Mouse (Mus musculus) midbrain, embryonic 11.5 days (tissue): ENCODE measurements at regions not wholly inside any gene's neighbourhood (a gene's known extent, or its start where the extent isn't known, plus 50 kb on each side); places are given as distances from the start of the nearest gene placed in this dataset.

Experiments
- ATAC-seq: fragments of 200-750 bp; cut with Nextera tagmentation; 2 replicates; pipeline ENCODE4 v1.8.0; 2017; ENCODE audit warnings: moderate TSS enrichment, moderate library complexity; ENCODE audit not compliant: low FRiP score
- DNase-seq: peaks from one replicate; pipeline ENCODE4 v3.0.0; 2015; ENCODE audit warnings: low spot score; ENCODE audit errors: missing footprints
- H3K27ac ChIP-seq: fragments of 300-500 bp; sonication (generic); 2 replicates; pipeline ENCODE4 v1.5.1; 2014; ENCODE audit warnings: low read depth, low read length
- H3K27me3 ChIP-seq: fragments of 300-500 bp; sonication (generic); 2 replicates; pipeline ENCODE4 v1.6.1; 2014; ENCODE audit warnings: mild to moderate bottlenecking, low read length, moderate library complexity, mixed read lengths; ENCODE audit not compliant: control insufficient read depth, insufficient read depth
- H3K36me3 ChIP-seq: fragments of 300-500 bp; sonication (generic); 2 replicates; pipeline ENCODE4 v1.6.1; 2014; ENCODE audit warnings: mild to moderate bottlenecking, low read length, moderate library complexity, mixed read lengths; ENCODE audit not compliant: control insufficient read depth, insufficient read depth
- H3K4me1 ChIP-seq: fragments of 300-500 bp; sonication (generic); 2 replicates; pipeline ENCODE4 v1.6.1; 2014; ENCODE audit warnings: low read length; ENCODE audit not compliant: control insufficient read depth, insufficient read depth
- H3K4me2 ChIP-seq: fragments of 300-500 bp; sonication (generic); 2 replicates; pipeline ENCODE4 v1.6.1; 2014; ENCODE audit warnings: mild to moderate bottlenecking, moderate library complexity
- H3K4me3 ChIP-seq: fragments of 300-500 bp; sonication (generic); 2 replicates; pipeline ENCODE4 v1.5.1; 2014; ENCODE audit warnings: low read depth, low read length
- H3K9ac ChIP-seq: fragments of 300-500 bp; sonication (generic); 2 replicates; pipeline ENCODE4 v1.6.1; 2014; ENCODE audit warnings: low read length
- H3K9me3 ChIP-seq: fragments of 300-500 bp; sonication (generic); 2 replicates; pipeline ENCODE4 v1.6.1; 2016; ENCODE audit warnings: low read length; ENCODE audit not compliant: control insufficient read depth
- WGBS: fragments of 180-500 bp; shearing (Covaris S2); extraction: QIAGEN DNeasy Blood & Tissue Kit; methylation state at CpG from one replicate; pipeline ENCODE4 v1.1.7; 2014; 5-methylcytosine and 5-hydroxymethylcytosine counted together

DNA sequence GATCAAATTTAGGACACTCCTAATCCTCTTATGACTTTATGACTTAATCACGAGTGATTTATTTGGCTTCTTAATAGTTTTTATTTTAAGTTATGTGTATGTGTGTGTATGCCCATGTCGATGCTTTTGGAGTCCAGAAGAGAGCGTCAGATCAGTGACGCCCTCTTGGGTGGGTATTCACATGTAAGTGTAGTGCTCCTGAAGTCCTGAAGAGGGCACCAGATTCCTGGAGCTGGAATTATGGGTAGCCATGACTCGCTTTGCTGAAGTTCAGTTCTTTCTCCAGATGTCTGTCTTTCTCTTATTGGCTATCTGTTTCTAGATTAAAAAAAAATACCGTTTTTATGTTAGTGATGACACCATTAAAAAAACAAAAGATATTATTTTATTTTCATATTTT is 251.0 kb downstream of the Ipmk start:
- DNase-seq = no peak
- no peak overlapping the region for H3K4me2 ChIP-seq
- ATAC-seq = no peak
- H3K36me3 ChIP-seq = no peaks in the 10 kb centered on the region
- no peaks in the 10 kb centered on the region for H3K4me1 ChIP-seq
- H3K27me3 ChIP-seq = no peaks in the 10 kb centered on the region
- H3K9ac ChIP-seq = no peak overlapping the region
- no peak overlapping the region for H3K4me3 ChIP-seq
- H3K9me3 ChIP-seq = no peaks in the 10 kb centered on the region; the same call in 1 of the 2 replicates
- 90% methylated on average over 6 of the region's 6 CpGs for WGBS
- H3K27ac ChIP-seq = no peak overlapping the region

DNA sequence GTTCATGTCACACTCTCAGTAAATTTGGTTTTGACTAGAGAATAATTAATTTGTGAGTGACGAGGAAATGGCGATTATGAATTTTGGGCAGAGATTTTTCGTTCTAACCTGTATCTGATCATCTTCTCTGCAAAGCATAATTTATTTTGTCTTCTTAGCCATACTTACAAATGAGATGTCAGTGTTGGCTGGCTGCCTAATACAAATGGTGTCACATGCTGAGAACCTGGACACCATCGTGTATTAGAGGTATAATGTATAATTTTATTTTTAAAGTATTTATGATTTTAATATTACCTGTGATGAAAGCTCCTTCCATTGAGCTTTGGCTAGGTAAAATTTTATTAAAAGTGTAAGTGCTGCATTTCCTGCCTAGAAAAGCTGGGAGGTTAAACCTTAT is 266.2 kb downstream of the Ipmk start:
- 95% methylated on average over 4 of the region's 4 CpGs for WGBS
- H3K36me3 ChIP-seq = no peaks in the 10 kb centered on the region
- no peak overlapping the region for H3K4me2 ChIP-seq
- no peak overlapping the region for H3K9ac ChIP-seq
- H3K27ac ChIP-seq = no peak overlapping the region
- DNase-seq (no peak), ATAC-seq (no peak)
- no peaks in the 10 kb centered on the region for H3K27me3 ChIP-seq
- no peaks in the 10 kb centered on the region for H3K4me1 ChIP-seq
- H3K9me3 ChIP-seq = no peaks in the 10 kb centered on the region
- no peak overlapping the region for H3K4me3 ChIP-seq

DNA sequence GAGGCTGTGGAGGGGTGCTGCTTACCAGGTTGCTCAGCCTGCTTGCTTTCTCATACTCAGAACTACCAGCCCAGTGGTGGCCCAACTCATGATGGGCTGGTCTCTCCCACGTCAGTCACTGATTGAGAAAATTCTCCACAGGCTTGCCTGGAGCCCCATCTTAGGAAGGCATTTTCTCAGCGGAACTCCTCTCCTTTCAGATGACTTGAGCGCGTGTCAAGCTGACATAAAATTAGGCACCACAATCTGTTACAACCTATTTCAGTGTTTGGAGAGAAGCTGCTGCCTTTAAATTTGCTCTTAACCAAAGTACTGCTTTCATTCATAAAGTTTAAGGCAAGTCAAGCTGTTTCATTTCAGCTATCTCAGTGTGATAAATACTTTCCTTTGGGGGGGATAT is 269.6 kb downstream of the Ipmk start:
- no peaks in the 10 kb centered on the region for H3K27me3 ChIP-seq
- ATAC-seq (no peak), DNase-seq (no peak)
- H3K4me2 ChIP-seq = no peak overlapping the region
- no peak overlapping the region for H3K9ac ChIP-seq
- WGBS = 89% methylated on average over 4 of the region's 4 CpGs
- no peak overlapping the region for H3K4me3 ChIP-seq
- no peaks in the 10 kb centered on the region for H3K9me3 ChIP-seq
- no peak overlapping the region for H3K27ac ChIP-seq
- H3K36me3 ChIP-seq = no peaks in the 10 kb centered on the region
- H3K4me1 ChIP-seq = no peaks in the 10 kb centered on the region

GRCm38 (mm10) chr10:71646071-71646470 is 298.5 kb downstream of the Ipmk start:
- H3K4me1 ChIP-seq = no peaks in the 10 kb centered on the region
- no peaks in the 10 kb centered on the region for H3K36me3 ChIP-seq
- H3K9me3 ChIP-seq = no peaks in the 10 kb centered on the region
- H3K4me2 ChIP-seq = no peak overlapping the region
- no peak overlapping the region for H3K9ac ChIP-seq
- H3K4me3 ChIP-seq = no peak overlapping the region
- whole genome bisulfite sequencing = 80% methylated on average over 3 of the region's 3 CpGs
- DNase-seq (no peak), ATAC-seq (no peak)
- H3K27me3 ChIP-seq = no peaks in the 10 kb centered on the region
- no peak overlapping the region for H3K27ac ChIP-seq

DNA sequence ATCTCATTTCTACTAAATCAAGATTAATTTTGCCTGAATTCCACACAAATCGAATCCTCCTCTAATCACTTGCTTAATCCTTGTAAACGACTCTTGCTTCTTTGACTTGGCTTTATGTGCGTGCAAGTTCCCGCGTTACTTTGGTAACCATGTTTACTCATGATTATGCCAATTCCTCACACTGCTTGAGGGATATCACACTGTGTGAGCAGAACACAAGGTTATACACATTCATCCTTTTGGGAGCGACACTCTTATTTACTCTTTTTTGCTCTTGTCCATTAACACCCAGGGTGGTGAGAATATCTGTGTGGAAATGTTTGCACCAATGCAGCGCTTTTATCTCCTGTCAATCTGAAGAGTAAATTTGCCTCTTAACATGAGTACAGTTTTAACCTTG is 310.0 kb downstream of the Ipmk start:
- Histone ChIP-seq H3K9me3 (no peaks in the 10 kb centered on the region), H3K27me3 (no peaks in the 10 kb centered on the region), H3K4me3 (no peak overlapping the region), H3K27ac (no peak overlapping the region), H3K9ac (no peak overlapping the region), H3K36me3 (no peaks in the 10 kb centered on the region), H3K4me2 (no peak overlapping the region), H3K4me1 (no peaks in the 10 kb centered on the region)
- WGBS = 73% methylated on average over 7 of the region's 7 CpGs
- DNase-seq (no peak), ATAC-seq (peak; percentile 57)

DNA sequence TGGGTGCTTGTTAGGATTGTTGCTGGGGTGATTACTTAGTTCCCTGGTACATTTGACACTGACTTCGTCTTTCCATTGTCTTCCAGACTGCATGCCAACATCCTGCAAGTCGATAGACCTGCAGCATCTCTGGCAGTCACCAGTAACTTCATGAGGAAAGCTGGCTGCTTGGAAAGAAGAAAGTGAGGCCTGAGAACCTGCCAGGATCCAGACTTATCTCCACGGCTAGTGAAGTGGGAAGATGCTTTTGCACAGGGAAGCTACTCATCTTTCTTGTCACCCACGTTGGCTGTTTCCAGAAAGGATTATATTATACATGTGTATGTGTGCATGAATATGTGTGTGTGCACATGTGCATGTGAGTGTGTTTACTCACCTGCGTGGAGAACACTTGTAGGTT is 316.0 kb downstream of the Ipmk start:
- no peaks in the 10 kb centered on the region for H3K4me1 ChIP-seq
- H3K9ac ChIP-seq = no peak overlapping the region
- H3K36me3 ChIP-seq = no peaks in the 10 kb centered on the region
- ATAC-seq (no peak), DNase-seq (no peak)
- H3K9me3 ChIP-seq = no peaks in the 10 kb centered on the region
- no peaks in the 10 kb centered on the region for H3K27me3 ChIP-seq
- WGBS = 78% methylated on average over 5 of the region's 5 CpGs
- H3K4me2 ChIP-seq = no peak overlapping the region
- no peak overlapping the region for H3K4me3 ChIP-seq
- no peak overlapping the region for H3K27ac ChIP-seq

GRCm38 (mm10) chr10:71667160-71667571 is 319.6 kb downstream of the Ipmk start:
- Histone ChIP-seq H3K4me3 (no peak overlapping the region), H3K4me2 (no peak overlapping the region), H3K27ac (no peak overlapping the region), H3K9me3 (no peaks in the 10 kb centered on the region), H3K36me3 (no peaks in the 10 kb centered on the region), H3K27me3 (no peaks in the 10 kb centered on the region), H3K9ac (no peak overlapping the region), H3K4me1 (no peaks in the 10 kb centered on the region)
- no peak for DNase-seq
- 69% methylated on average over 7 of the region's 7 CpGs for WGBS
- ATAC-seq = peak; percentile 78

GRCm38 (mm10) chr10:71679240-71679639 is 331.7 kb downstream of the Ipmk start:
- no peak overlapping the region for H3K27ac ChIP-seq
- H3K4me2 ChIP-seq = no peak overlapping the region
- DNase-seq (no peak), ATAC-seq (peak; percentile 73)
- H3K4me1 ChIP-seq = no peaks in the 10 kb centered on the region
- 63% methylated on average over 5 of the region's 5 CpGs for WGBS
- no peaks in the 10 kb centered on the region for H3K27me3 ChIP-seq
- no peaks in the 10 kb centered on the region for H3K9me3 ChIP-seq
- H3K9ac ChIP-seq = no peak overlapping the region
- H3K36me3 ChIP-seq = no peaks in the 10 kb centered on the region
- no peak overlapping the region for H3K4me3 ChIP-seq

- H3K36me3 ChIP-seq = no peaks in the 10 kb centered on the region
- H3K4me3 ChIP-seq = no peak overlapping the region
- no peaks in the 10 kb centered on the region for H3K4me1 ChIP-seq
- H3K27ac ChIP-seq = no peak overlapping the region
- no peaks in the 10 kb centered on the region for H3K9me3 ChIP-seq
- H3K9ac ChIP-seq = no peak overlapping the region
- 94% methylated on average over 2 of the region's 2 CpGs for WGBS
- no peak for ATAC-seq
- H3K27me3 ChIP-seq = no peaks in the 10 kb centered on the region
- no peak for DNase-seq
- H3K4me2 ChIP-seq = no peak overlapping the region
Observed at GRCm38 (mm10) chr10:71713456-71713855, 365.9 kb downstream of the Ipmk start.

DNA sequence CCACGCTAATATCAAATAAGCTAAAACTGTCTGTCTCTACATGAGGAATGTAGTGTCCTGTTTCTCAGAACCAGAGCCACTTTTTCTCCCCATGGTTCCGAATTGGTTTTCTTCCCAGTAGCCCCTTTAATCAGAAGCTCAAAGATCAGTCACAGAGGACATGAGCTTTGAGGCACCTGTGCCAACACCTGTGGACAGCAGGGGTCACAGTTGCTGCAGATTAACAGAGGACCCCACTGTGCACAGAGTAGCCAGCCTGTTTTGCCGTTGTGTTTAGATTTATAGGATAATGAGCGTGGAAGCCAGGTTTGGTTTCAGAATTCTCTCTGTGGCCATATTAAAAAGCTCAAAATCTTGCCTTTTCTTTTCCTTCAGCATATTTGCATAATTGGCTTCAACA is 380.2 kb downstream of the Ipmk start:
- WGBS = 61% methylated on average over 4 of the region's 4 CpGs
- ATAC-seq (no peak), DNase-seq (no peak)
- Histone ChIP-seq H3K27me3 (no peaks in the 10 kb centered on the region), H3K9me3 (no peaks in the 10 kb centered on the region), H3K9ac (no peak overlapping the region), H3K4me3 (no peak overlapping the region), H3K4me1 (no peaks in the 10 kb centered on the region), H3K4me2 (no peak overlapping the region), H3K27ac (no peak overlapping the region), H3K36me3 (no peaks in the 10 kb centered on the region)
